10 mouse cellular contexts compared by ENCODE assay signal in genomic region chr2:158745049-158745482, GRCm38 (mm10). TPM values are rescaled to one million over a fixed set of nuclear protein-coding genes. Genes with fewer than 3 reads are reported as not detected.
A peak's percentile ranks its signal among the peaks of the same experiment; 100 is the strongest.
DNase-seq lines count a peak whose midpoint lies in the region; ATAC-seq and TF ChIP-seq lines count a peak whose summit lies in the region.
"Had no signal": no experiment of that assay in that cellular context is flagged by ENCODE, and none has a peak within 500 bp of the region (broad histone marks: within the 10 kb centered on the region; RNA-seq: fewer than 3 reads in every experiment).

No protein-coding gene starts in this region.

- H3K4me1 ChIP-seq in limb, embryonic 14.5 days (ENCODE audit: control insufficient read depth, insufficient read depth, low read length) = peaks cover 8% of the 10 kb centered on the region
- H3K4me1 ChIP-seq: embryonic facial prominence, embryonic 13.5 days had no signal

- peak; percentile 86 for ATAC-seq in CD4-positive, CD25-positive, alpha-beta regulatory T cell, adult 4 months
- ATAC-seq in granulocyte monocyte progenitor cell, adult 5-6 weeks (replicated peaks; ENCODE audit: poor library complexity, severe bottlenecking) = peak; percentile 91
- no peak for ATAC-seq in limb, embryonic 14.5 days (ENCODE audit: low FRiP score, low read depth)

- H3K27me3 ChIP-seq in limb, embryonic 14.5 days (ENCODE audit: control insufficient read depth, insufficient read depth, low read length) = no peaks in the 10 kb centered on the region
- H3K27me3 ChIP-seq: embryonic facial prominence, embryonic 13.5 days; limb, embryonic 13.5 days had no signal

- WGBS in limb, embryonic 14.5 days = 24% methylated on average over 2 of the region's 2 CpGs

- TF ChIP-seq POLR2A in limb, embryonic 14.5 days (IDR thresholded peaks at IDR 0.05; ENCODE audit: borderline replicate concordance, extremely low read depth, insufficient read depth, insufficient read length) = no peak

- peak; percentile 42 to 53 for DNase-seq in heart, postnatal 10 days
- no peak for DNase-seq in heart, postnatal 36 days
- DNase-seq in ZHBTc4 (ENCODE audit: low read depth, low spot score) = peak; percentile 79
- peak; percentile 38 for DNase-seq in limb, embryonic 14.5 days (ENCODE audit: low spot score)
- peak; percentile 85 for DNase-seq in retina, embryonic 14.5 days (ENCODE audit: low spot score)
- no peak for DNase-seq in urinary bladder, postnatal 4 days (ENCODE audit: low spot score in 2 of 2)

- no peaks in the 10 kb centered on the region for H3K36me3 ChIP-seq in limb, embryonic 14.5 days (ENCODE audit: control insufficient read depth, insufficient read depth, low read length)
- H3K36me3 ChIP-seq: embryonic facial prominence, embryonic 13.5 days; limb, embryonic 13.5 days had no signal

- no peak overlapping the region for H3K4me3 ChIP-seq in limb, embryonic 14.5 days (replicated peaks; ENCODE audit: low read length)
- H3K4me3 ChIP-seq: embryonic facial prominence, embryonic 13.5 days; limb, embryonic 13.5 days had no signal

- H3K9ac ChIP-seq in limb, embryonic 14.5 days (ENCODE audit: low read depth, low read length, severe bottlenecking) = no peak overlapping the region
- H3K9ac ChIP-seq: embryonic facial prominence, embryonic 13.5 days; limb, embryonic 13.5 days had no signal

- no peaks in the 10 kb centered on the region for H3K9me3 ChIP-seq in limb, embryonic 14.5 days (ENCODE audit: control insufficient read depth, low read length)

- H3K4me2 ChIP-seq in limb, embryonic 14.5 days (replicated peaks; ENCODE audit: low read depth, low read length, severe bottlenecking) = no peak overlapping the region
- H3K4me2 ChIP-seq: embryonic facial prominence, embryonic 13.5 days had no signal

- intact Hi-C loops in heart, postnatal 10 days (cut with DNase I) = loop anchor here (5.0 kb wide), 1 partner anchor 193 kb away; no protein-coding TSS in a partner anchor
- intact Hi-C loops in heart, postnatal 36 days (cut with DNase I) = loop anchor here (1.0 to 5.0 kb wide), 3 partner anchors 76 to 193 kb away; no protein-coding TSS in a partner anchor

- no peak overlapping the region for H3K27ac ChIP-seq in limb, embryonic 14.5 days (replicated peaks; ENCODE audit: low read depth, low read length)
- H3K27ac ChIP-seq: embryonic facial prominence, embryonic 13.5 days; limb, embryonic 13.5 days had no signal

RNA-seq across cellular contexts. Expression of gene Fam83d, which starts 22.8 kb away (rescaled TPM):
- 1 to 10 TPM; 8.7 to 9.6 TPM for total RNA-seq in heart, postnatal 10 days (2021)
- 1 to 10 TPM; 1.0 to 1.5 TPM for total RNA-seq in heart, postnatal 36 days (2021)
- under 1 TPM; 0.32 to 0.53 TPM for polyA plus RNA-seq in CD4-positive, CD25-positive, alpha-beta regulatory T cell, adult 4 months (2017; shearing (Covaris generic))
- total RNA-seq in granulocyte monocyte progenitor cell, adult 5-6 weeks (2014; fragmentation: Nextera tagmentation) = 2.2 and 2.4 TPM in 2 replicates
- total RNA-seq in granulocyte monocyte progenitor cell, adult 5-6 weeks (2017) = 7.4 and 10.0 TPM in 2 replicates
- polyA plus RNA-seq in limb, embryonic 14.5 days (2012; rRNA removed) = 38.5 and 48.6 TPM in 2 replicates
- polyA plus RNA-seq in limb, embryonic 14.5 days (2014; fragmentation: Nextera tagmentation; extraction: Ambion mirVana) = 35.0 and 39.7 TPM in 2 replicates

RNA-seq across cellular contexts. Expression of gene Dhx35, which starts 49.5 kb away (rescaled TPM):
- total RNA-seq in heart, postnatal 10 days (2021) = 10 to 100 TPM; 24.9 to 30.2 TPM
- total RNA-seq in heart, postnatal 36 days (2021) = 10 to 100 TPM; 16.9 to 18.4 TPM
- 10 to 100 TPM; 12.7 to 25.7 TPM for polyA plus RNA-seq in CD4-positive, CD25-positive, alpha-beta regulatory T cell, adult 4 months (2017; shearing (Covaris generic))
- 17.0 and 20.9 TPM in 2 replicates for total RNA-seq in granulocyte monocyte progenitor cell, adult 5-6 weeks (2014; fragmentation: Nextera tagmentation)
- 14.3 and 22.0 TPM in 2 replicates for total RNA-seq in granulocyte monocyte progenitor cell, adult 5-6 weeks (2017)
- polyA plus RNA-seq in limb, embryonic 14.5 days (2012; rRNA removed) = 24.2 and 29.5 TPM in 2 replicates
- 12.3 and 13.7 TPM in 2 replicates for polyA plus RNA-seq in limb, embryonic 14.5 days (2014; fragmentation: Nextera tagmentation; extraction: Ambion mirVana)

Comparison
In these comparisons a context has a peak if more than half of its experiments do, and no peak if none do; other contexts are left out.
1. DNase-seq: peak in heart, postnatal 10 days (2 of 2), ZHBTc4 (single experiment), limb, embryonic 14.5 days (single experiment) and retina, embryonic 14.5 days (single experiment); none in heart, postnatal 36 days (0 of 2) and urinary bladder, postnatal 4 days (0 of 2).